Mouse (Mus musculus): Measurements from ENCODE around the gene Ubl5.
"Not testable (repeated sequence)": the region's sequence is repeated elsewhere in the genome, so short reads cannot be mapped to it uniquely, and the experiment has no call there.

Ubl5 gene

GRCm38 (mm10) chr9:20653859-20654258 lies 11.2 kb downstream of the Ubl5 start:
- no peak for DNase-seq (ENCODE audit: low spot score in 2 of 2)

- DNase-seq (ENCODE audit: low spot score in 2 of 2): no peak
Measured at GRCm38 (mm10) chr9:20657546-20657945, 14.9 kb downstream of the Ubl5 start.

GRCm38 (mm10) chr9:20662325-20662724 lies 19.6 kb downstream of the Ubl5 start:
- DNase-seq (ENCODE audit: low spot score in 2 of 2): peak; percentile 82 to 90

- DNase-seq (ENCODE audit: low spot score in 2 of 2): no peak
Measured at GRCm38 (mm10) chr9:20662874-20663273, 20.2 kb downstream of the Ubl5 start.

- DNase-seq (ENCODE audit: low spot score in 2 of 2): peak; percentile 61 to 82
Measured at GRCm38 (mm10) chr9:20663956-20664355, 21.3 kb downstream of the Ubl5 start.

GRCm38 (mm10) chr9:20664366-20664765 lies 21.7 kb downstream of the Ubl5 start:
- peak in 1 of 2 experiments; percentile 68 for DNase-seq (ENCODE audit: low spot score in 2 of 2)

GRCm38 (mm10) chr9:20664982-20665637 lies 22.4 kb downstream of the Ubl5 start:
- DNase-seq (ENCODE audit: low spot score in 2 of 2): no peak

- no peak for DNase-seq (ENCODE audit: low spot score in 2 of 2)
Measured at GRCm38 (mm10) chr9:20665925-20666324, 23.2 kb downstream of the Ubl5 start.

- no peak for DNase-seq (ENCODE audit: low spot score in 2 of 2)
Measured at GRCm38 (mm10) chr9:20666510-20667034, 23.9 kb downstream of the Ubl5 start.

GRCm38 (mm10) chr9:20668065-20668464 lies 25.4 kb downstream of the Ubl5 start:
- no peak for DNase-seq (ENCODE audit: low spot score in 2 of 2)

GRCm38 (mm10) chr9:20672047-20672446 lies 29.4 kb downstream of the Ubl5 start:
- DNase-seq (ENCODE audit: low spot score in 2 of 2): no peak

GRCm38 (mm10) chr9:20677892-20678291 lies 35.2 kb downstream of the Ubl5 start:
- DNase-seq (ENCODE audit: low spot score in 2 of 2): no peak

- no peak for DNase-seq (ENCODE audit: low spot score in 2 of 2)
Measured at GRCm38 (mm10) chr9:20680378-20680958, 37.8 kb downstream of the Ubl5 start.

- DNase-seq (ENCODE audit: low spot score in 2 of 2): no peak
Measured at GRCm38 (mm10) chr9:20681546-20682388, 39.1 kb downstream of the Ubl5 start.

GRCm38 (mm10) chr9:20682389-20682722 lies 39.7 kb downstream of the Ubl5 start:
- DNase-seq (ENCODE audit: low spot score in 2 of 2): no peak

- DNase-seq (ENCODE audit: low spot score in 2 of 2): peak; percentile 69 to 89
Measured at GRCm38 (mm10) chr9:20685081-20685861, 42.6 kb downstream of the Ubl5 start.

GRCm38 (mm10) chr9:20689403-20689802 lies 46.7 kb downstream of the Ubl5 start:
- no peak for DNase-seq (ENCODE audit: low spot score in 2 of 2)

- no peak for DNase-seq (ENCODE audit: low spot score in 2 of 2)
Measured at GRCm38 (mm10) chr9:20689913-20690312, 47.2 kb downstream of the Ubl5 start.

GRCm38 (mm10) chr9:20690449-20690848 lies 47.8 kb downstream of the Ubl5 start:
- DNase-seq (ENCODE audit: low spot score in 2 of 2): not testable (repeated sequence)

GRCm38 (mm10) chr9:20692863-20693262 lies 50.2 kb downstream of the Ubl5 start:
- no peak for DNase-seq (ENCODE audit: low spot score in 2 of 2)

- no peak for DNase-seq (ENCODE audit: low spot score in 2 of 2)
Measured at GRCm38 (mm10) chr9:20694721-20695235, 52.1 kb downstream of the Ubl5 start.

Measured in frontal cortex, postnatal 36 days (tissue).